Mouse (Mus musculus) midbrain, embryonic 13.5 days (tissue): ENCODE results near the gene Pcnp. TPM values are rescaled to one million over a fixed set of nuclear protein-coding genes. Genes with fewer than 3 reads are reported as not detected.
"Not testable (repeated sequence)": the region's sequence is repeated elsewhere in the genome, so short reads cannot be mapped to it uniquely, and the experiment has no call there.

ENCODE experiments used
- ATAC-seq: fragments of 200-750 bp; cut with Nextera tagmentation; 2 replicates; pipeline ENCODE4 v1.8.0; 2017; ENCODE audit warnings: mild to moderate bottlenecking, moderate TSS enrichment, moderate library complexity
- H3K27ac ChIP-seq: fragments of 300-500 bp; sonication (generic); 2 replicates; pipeline ENCODE4 v1.5.1; 2015; ENCODE audit warnings: inconsistent platforms, mild to moderate bottlenecking, moderate library complexity
- H3K27me3 ChIP-seq: fragments of 300-500 bp; sonication (generic); 2 replicates; pipeline ENCODE4 v1.6.1; 2015; ENCODE audit warnings: mild to moderate bottlenecking, inconsistent platforms
- H3K36me3 ChIP-seq: fragments of 300-500 bp; sonication (generic); 2 replicates; pipeline ENCODE4 v1.6.1; 2015; ENCODE audit warnings: mild to moderate bottlenecking, inconsistent platforms
- H3K4me1 ChIP-seq: fragments of 300-500 bp; sonication (generic); replicated peaks from 2 replicates; pipeline ENCODE4 v1.6.1; 2015; ENCODE audit warnings: inconsistent platforms
- H3K4me2 ChIP-seq: fragments of 300-500 bp; sonication (generic); replicated peaks from 2 replicates; pipeline ENCODE4 v1.6.1; 2015; ENCODE audit warnings: moderate library complexity, mild to moderate bottlenecking, inconsistent platforms
- H3K4me3 ChIP-seq: fragments of 300-500 bp; sonication (generic); replicated peaks from 2 replicates; pipeline ENCODE4 v1.5.1; 2015; ENCODE audit warnings: mild to moderate bottlenecking, inconsistent platforms
- H3K9ac ChIP-seq: fragments of 300-500 bp; sonication (generic); replicated peaks from 2 replicates; pipeline ENCODE4 v1.6.1; 2015; ENCODE audit warnings: mild to moderate bottlenecking, inconsistent platforms
- H3K9me3 ChIP-seq: fragments of 300-500 bp; sonication (generic); 2 replicates; pipeline ENCODE4 v1.6.1; 2016; ENCODE audit warnings: mild to moderate bottlenecking, inconsistent platforms
- WGBS: fragments of 180-500 bp; shearing (Covaris S2); methylation state at CpG from one replicate; pipeline ENCODE4 v1.1.7; 2015; 5-methylcytosine and 5-hydroxymethylcytosine counted together
- polyA plus RNA-seq: library from polyadenylated mRNA; unstranded; fragments of >200 nt; fragmentation: Nextera tagmentation; extraction: Ambion mirVana; gene quantifications from 2 replicates; pipeline ENCODE4 v1.2.1, GENCODE M21; 2015

Pcnp gene
- polyA plus RNA-seq, 1 experiment from 2014 or later: 259 TPM

DNA sequence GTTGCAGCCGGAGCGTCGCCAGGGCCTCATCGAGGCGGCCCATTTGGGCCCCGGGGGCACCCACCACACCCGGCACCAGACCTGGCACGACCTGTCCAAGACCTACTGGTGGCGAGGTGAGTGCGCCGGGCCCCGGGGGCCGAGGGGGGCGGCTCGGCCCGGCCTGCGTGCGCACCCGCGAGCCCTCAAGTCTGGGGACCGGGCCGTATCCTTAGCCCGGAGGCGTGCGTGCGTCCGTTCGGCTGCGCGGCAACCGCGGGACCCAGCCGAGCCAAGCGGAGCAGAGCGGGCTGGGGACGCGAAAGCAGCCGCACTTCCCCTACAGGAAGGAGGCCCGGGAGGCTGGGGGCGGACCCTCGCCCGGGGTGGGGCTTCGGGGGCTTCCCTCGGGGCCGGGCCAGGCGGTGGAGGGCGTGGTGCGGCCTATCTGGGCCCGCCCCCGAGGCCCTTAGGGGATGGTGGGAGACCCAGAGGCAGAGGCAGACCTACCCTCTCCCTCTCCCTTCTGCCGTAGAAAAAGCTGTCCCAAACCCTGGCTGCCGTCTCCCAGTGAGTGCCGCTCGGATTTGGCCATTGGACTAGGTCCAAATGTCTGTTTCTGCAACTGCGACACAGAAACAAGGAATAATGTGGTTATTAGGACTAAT is 55.2 kb downstream of the Pcnp start:
- peak; percentile 78 for ATAC-seq

GRCm38 (mm10) chr16:55973431-55974255 is 55.9 kb downstream of the Pcnp start, which contains the start of gene Zbtb11:
Gene Zbtb11 (plus strand): TSS chr16:55973883.
- Histone ChIP-seq H3K4me3 (peak within 1 kb of the TSS; percentile 100), H3K4me2 (peak within 1 kb of the TSS; percentile 80), H3K9me3 (no peaks in the 10 kb centered on the region), H3K27ac (peak within 1 kb of the TSS; percentile 90), H3K4me1 (peaks cover 36% of the 10 kb centered on the region), H3K9ac (peak within 1 kb of the TSS; percentile 94), H3K36me3 (peaks cover 41% of the 10 kb centered on the region), H3K27me3 (no peaks in the 10 kb centered on the region)
- under 1% methylated on average over 66 of the region's 86 CpGs for WGBS
- peak; percentile 99 for ATAC-seq

More for the DNA sequence above, 55.2 kb downstream of the Pcnp start:
- Histone ChIP-seq H3K27ac (peak overlapping the region; percentile 90), H3K4me3 (peak overlapping the region; percentile 100), H3K4me1 (peaks cover 30% of the 10 kb centered on the region), H3K9me3 (no peaks in the 10 kb centered on the region), H3K36me3 (peaks cover 34% of the 10 kb centered on the region), H3K9ac (peak overlapping the region; percentile 94), H3K4me2 (peak overlapping the region; percentile 80), H3K27me3 (no peaks in the 10 kb centered on the region)
- WGBS: under 1% methylated on average over 53 of the region's 55 CpGs

DNA sequence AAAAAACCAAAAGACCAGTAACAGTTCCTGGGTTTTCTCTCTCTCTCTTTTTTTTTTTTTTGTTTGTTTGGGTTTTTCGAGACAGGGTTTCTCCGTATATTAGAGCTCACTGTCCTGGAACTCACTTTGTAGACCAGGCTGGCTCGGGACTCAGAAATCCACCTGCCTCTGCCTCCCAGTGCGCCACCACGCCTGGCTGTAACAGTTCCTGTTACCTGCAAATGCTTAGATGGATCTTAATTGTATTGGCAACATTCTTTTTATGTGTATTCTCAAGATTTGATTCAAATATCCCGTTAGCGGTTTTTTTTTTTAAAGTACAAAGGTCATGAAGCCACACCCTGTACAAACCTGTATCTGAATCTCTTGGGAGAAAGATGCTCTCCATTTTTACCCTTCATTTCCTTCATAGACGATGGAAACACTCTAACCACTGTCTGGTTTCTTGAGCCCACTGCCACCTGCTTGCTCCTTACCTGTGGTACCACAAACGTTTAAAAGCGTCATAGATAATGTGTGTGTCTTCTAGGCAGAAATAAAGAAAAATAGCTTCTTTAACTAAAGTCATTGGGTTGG is 56.8 kb downstream of the Pcnp start:
- H3K4me2 ChIP-seq: peak overlapping the region; percentile 80
- peaks cover 42% of the 10 kb centered on the region for H3K4me1 ChIP-seq
- H3K27ac ChIP-seq: peak overlapping the region; percentile 63
- H3K36me3 ChIP-seq: peaks cover 39% of the 10 kb centered on the region
- H3K4me3 ChIP-seq: peak overlapping the region; percentile 100
- 56% methylated on average over 10 of the region's 10 CpGs for WGBS
- H3K9me3 ChIP-seq: no peaks in the 10 kb centered on the region
- no peaks in the 10 kb centered on the region for H3K27me3 ChIP-seq
- ATAC-seq: no peak
- peak overlapping the region; percentile 42; the same call in 1 of the 2 replicates for H3K9ac ChIP-seq

- no peak for ATAC-seq
- Histone ChIP-seq H3K9me3 (no peaks in the 10 kb centered on the region), H3K4me1 (peaks cover 48% of the 10 kb centered on the region), H3K27me3 (no peaks in the 10 kb centered on the region), H3K4me2 (no peak overlapping the region), H3K4me3 (no peak overlapping the region), H3K36me3 (peaks cover 37% of the 10 kb centered on the region), H3K27ac (no peak overlapping the region), H3K9ac (no peak overlapping the region)
- 80% methylated on average over 6 of the region's 6 CpGs for WGBS
These were observed 57.6 kb downstream of the Pcnp start for GRCm38 (mm10) chr16:55971735-55972615.

GRCm38 (mm10) chr16:55970416-55970815 is 59.1 kb downstream of the Pcnp start:
- Histone ChIP-seq H3K27ac (no peak overlapping the region), H3K4me1 (peaks cover 37% of the 10 kb centered on the region), H3K9ac (no peak overlapping the region), H3K9me3 (no peaks in the 10 kb centered on the region), H3K27me3 (no peaks in the 10 kb centered on the region), H3K36me3 (peaks cover 37% of the 10 kb centered on the region), H3K4me3 (no peak overlapping the region), H3K4me2 (no peak overlapping the region)
- ATAC-seq: no peak
- 96% methylated on average over 5 of the region's 5 CpGs for WGBS

- no peaks in the 10 kb centered on the region for H3K27me3 ChIP-seq
- H3K4me2 ChIP-seq: no peak overlapping the region
- ATAC-seq: no peak
- WGBS: 90% methylated on average over 3 of the region's 3 CpGs
- H3K36me3 ChIP-seq: peaks cover 37% of the 10 kb centered on the region
- H3K4me1 ChIP-seq: peaks cover 29% of the 10 kb centered on the region
- no peak overlapping the region for H3K4me3 ChIP-seq
- H3K9me3 ChIP-seq: no peaks in the 10 kb centered on the region
- no peak overlapping the region for H3K27ac ChIP-seq
- no peak overlapping the region for H3K9ac ChIP-seq
These were observed 60.4 kb downstream of the Pcnp start for GRCm38 (mm10) chr16:55969147-55969546.

DNA sequence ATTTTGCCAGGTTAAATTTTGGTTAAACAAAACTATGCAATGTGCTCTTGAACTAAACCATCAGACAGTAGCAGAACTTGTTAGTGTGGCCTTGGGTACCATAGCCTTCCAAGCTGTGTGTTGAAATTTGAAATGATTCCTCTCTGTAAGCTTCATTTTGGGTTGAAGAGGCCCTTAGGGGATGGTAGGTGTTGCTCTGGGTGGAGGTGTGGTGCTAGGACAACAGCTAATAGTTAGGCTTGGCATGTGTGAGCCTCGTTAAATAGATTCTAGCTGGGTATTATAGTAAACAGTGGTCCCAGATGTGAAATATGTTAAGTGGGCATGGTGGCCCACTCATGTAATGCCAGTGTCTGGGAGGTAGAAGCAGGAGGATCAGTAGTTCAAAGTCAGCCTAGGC is 62.3 kb downstream of the Pcnp start:
- 50% methylated on average over 1 of the region's 1 CpGs for WGBS
- Histone ChIP-seq H3K4me2 (peak overlapping the region; percentile 85), H3K36me3 (peaks cover 36% of the 10 kb centered on the region), H3K4me3 (peak overlapping the region; percentile 88), H3K27ac (no peak overlapping the region), H3K27me3 (no peaks in the 10 kb centered on the region), H3K4me1 (peaks cover 22% of the 10 kb centered on the region), H3K9ac (peak overlapping the region; percentile 96), H3K9me3 (no peaks in the 10 kb centered on the region)
- ATAC-seq: no peak

GRCm38 (mm10) chr16:55966212-55966871 is 63.2 kb downstream of the Pcnp start, which contains the start of gene Rpl24:
Gene Rpl24 (plus strand): TSS chr16:55966275.
- H3K27me3 ChIP-seq: no peaks in the 10 kb centered on the region
- ATAC-seq: peak; percentile 96

GRCm38 (mm10) chr16:55964126-55964949 is 65.2 kb downstream of the Pcnp start:
- Histone ChIP-seq H3K4me3 (no peak overlapping the region), H3K4me2 (no peak overlapping the region), H3K4me1 (peaks cover 18% of the 10 kb centered on the region), H3K9ac (no peak overlapping the region), H3K27ac (no peak overlapping the region), H3K9me3 (no peaks in the 10 kb centered on the region), H3K36me3 (peaks cover 9% of the 10 kb centered on the region), H3K27me3 (no peaks in the 10 kb centered on the region)
- no peak for ATAC-seq
- 71% methylated on average over 4 of the region's 4 CpGs for WGBS

More at GRCm38 (mm10) chr16:55966212-55966871, 63.2 kb downstream of the Pcnp start, which contains the start of gene Rpl24:
- Histone ChIP-seq H3K27ac (peak within 1 kb of the TSS; percentile 91), H3K4me2 (peak within 1 kb of the TSS; percentile 85), H3K36me3 (peaks cover 27% of the 10 kb centered on the region), H3K4me1 (peaks cover 22% of the 10 kb centered on the region), H3K9ac (peak within 1 kb of the TSS; percentile 96), H3K4me3 (peak within 1 kb of the TSS; percentile 88), H3K9me3 (no peaks in the 10 kb centered on the region)
- WGBS: under 1% methylated on average over 42 of the region's 42 CpGs

DNA sequence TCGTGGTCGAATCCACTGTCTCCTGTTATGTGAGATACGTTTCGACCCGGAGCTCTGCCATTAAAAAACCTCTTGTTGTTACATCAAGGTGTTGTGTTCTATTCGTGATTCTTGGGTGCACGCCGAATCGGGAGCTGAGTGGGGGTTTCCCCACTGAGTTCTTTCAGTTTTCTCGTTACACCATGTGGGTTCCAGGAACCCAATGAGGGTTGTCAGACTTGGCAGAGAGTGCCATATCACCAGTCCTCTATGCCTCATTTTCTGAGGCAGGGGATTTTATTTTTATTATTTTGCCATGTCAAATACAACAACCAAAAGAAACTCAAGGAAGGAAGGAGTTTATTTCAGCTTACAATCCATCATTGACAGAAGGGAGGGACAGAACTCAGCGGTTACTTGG is 66.5 kb downstream of the Pcnp start:
- ATAC-seq: not testable (repeated sequence)
- WGBS: 91% methylated on average over 6 of the region's 11 CpGs

More for the DNA sequence above, 66.5 kb downstream of the Pcnp start:
- H3K27ac ChIP-seq, H3K9ac ChIP-seq, H3K4me3 ChIP-seq, H3K27me3 ChIP-seq, H3K9me3 ChIP-seq, H3K4me1 ChIP-seq, H3K4me2 ChIP-seq, H3K36me3 ChIP-seq: not testable (repeated sequence)
